Mouse (Mus musculus) lung, embryonic 15.5 days (tissue): Measurements from ENCODE around the gene Stk11. TPM values are rescaled to one million over a fixed set of nuclear protein-coding genes. Genes with fewer than 3 reads are reported as not detected.
"Not testable (repeated sequence)": the region's sequence is repeated elsewhere in the genome, so short reads cannot be mapped to it uniquely, and the experiment has no call there.

Experiments used
- ATAC-seq: fragments of 200-750 bp; cut with Nextera tagmentation; 2 replicates; pipeline ENCODE4 v1.8.0; 2017; ENCODE audit warnings: moderate number of reproducible peaks, borderline replicate concordance; ENCODE audit not compliant: low FRiP score, low TSS enrichment; ENCODE audit errors: extremely low read depth
- H3K27ac ChIP-seq: fragments of 300-500 bp; sonication (generic); 2 replicates; pipeline ENCODE4 v1.5.1; 2015; ENCODE audit warnings: moderate library complexity, mild to moderate bottlenecking, inconsistent platforms
- H3K27me3 ChIP-seq: fragments of 300-500 bp; sonication (generic); 2 replicates; pipeline ENCODE4 v1.6.1; 2015; ENCODE audit warnings: inconsistent platforms
- H3K36me3 ChIP-seq: fragments of 300-500 bp; sonication (generic); 2 replicates; pipeline ENCODE4 v1.6.1; 2015; ENCODE audit warnings: inconsistent platforms
- H3K4me1 ChIP-seq: fragments of 300-500 bp; sonication (generic); 2 replicates; pipeline ENCODE4 v1.6.1; 2015; ENCODE audit warnings: inconsistent platforms
- H3K4me2 ChIP-seq: fragments of 300-500 bp; sonication (generic); 2 replicates; pipeline ENCODE4 v1.6.1; 2015; ENCODE audit warnings: inconsistent platforms, mild to moderate bottlenecking, moderate library complexity
- H3K4me3 ChIP-seq: fragments of 300-500 bp; sonication (generic); 2 replicates; pipeline ENCODE4 v1.5.1; 2015; ENCODE audit warnings: mild to moderate bottlenecking, inconsistent platforms
- H3K9ac ChIP-seq: fragments of 300-500 bp; sonication (generic); 2 replicates; pipeline ENCODE4 v1.6.1; 2015; ENCODE audit warnings: inconsistent platforms
- H3K9me3 ChIP-seq: fragments of 300-500 bp; sonication (generic); 2 replicates; pipeline ENCODE4 v1.6.1; 2016; ENCODE audit warnings: inconsistent platforms
- WGBS: fragments of 180-500 bp; shearing (Covaris S2); methylation state at CpG from one replicate; pipeline ENCODE4 v1.1.7; 2015; 5-methylcytosine and 5-hydroxymethylcytosine counted together
- polyA plus RNA-seq: library from polyadenylated mRNA; unstranded; fragments of >200 nt; fragmentation: Nextera tagmentation; extraction: Ambion mirVana; gene quantifications from 2 replicates; pipeline ENCODE4 v1.2.1, GENCODE M21; 2015

The Stk11 gene
- polyA plus RNA-seq, 1 experiment from 2014 or later: 18.6 TPM

DNA sequence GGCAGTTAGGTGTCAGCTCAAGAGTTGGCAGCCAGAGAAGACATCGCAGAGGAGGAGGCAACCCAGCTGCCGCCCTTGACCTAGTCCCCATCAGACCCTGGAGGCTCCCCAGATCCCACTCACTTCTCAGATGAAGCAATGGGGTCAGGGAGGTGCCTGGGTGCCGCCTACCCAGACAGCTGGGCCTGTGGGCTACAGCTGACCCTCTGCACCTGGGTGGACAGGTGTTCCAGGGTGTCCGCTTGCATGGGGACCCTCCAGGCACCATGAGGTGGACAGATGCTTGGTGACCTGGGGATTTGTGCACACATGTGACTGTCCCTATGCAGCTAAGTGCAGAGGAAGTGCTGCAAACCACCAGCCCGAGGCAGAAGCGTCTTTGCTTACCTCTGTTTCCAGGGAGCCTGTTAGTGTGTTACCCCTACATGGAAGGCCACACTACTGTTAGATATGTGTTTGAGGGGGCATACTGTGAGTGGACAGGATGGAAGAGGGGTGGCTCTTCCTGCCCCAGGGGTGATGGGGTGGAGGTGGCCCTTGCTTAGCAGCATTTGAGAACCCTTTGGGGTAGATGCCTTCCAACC, 47.2 kb downstream of the Stk11 start:
- H3K4me3 ChIP-seq: no peak overlapping the region
- H3K4me1 ChIP-seq: peaks cover 85% of the 10 kb centered on the region
- no peaks in the 10 kb centered on the region for H3K36me3 ChIP-seq
- H3K27me3 ChIP-seq: no peaks in the 10 kb centered on the region
- H3K27ac ChIP-seq: peak overlapping the region; percentile 99
- no peak overlapping the region for H3K9ac ChIP-seq
- no peaks in the 10 kb centered on the region for H3K9me3 ChIP-seq
- no peak for ATAC-seq
- no peak overlapping the region for H3K4me2 ChIP-seq
- 72% methylated on average over 6 of the region's 6 CpGs for WGBS

DNA sequence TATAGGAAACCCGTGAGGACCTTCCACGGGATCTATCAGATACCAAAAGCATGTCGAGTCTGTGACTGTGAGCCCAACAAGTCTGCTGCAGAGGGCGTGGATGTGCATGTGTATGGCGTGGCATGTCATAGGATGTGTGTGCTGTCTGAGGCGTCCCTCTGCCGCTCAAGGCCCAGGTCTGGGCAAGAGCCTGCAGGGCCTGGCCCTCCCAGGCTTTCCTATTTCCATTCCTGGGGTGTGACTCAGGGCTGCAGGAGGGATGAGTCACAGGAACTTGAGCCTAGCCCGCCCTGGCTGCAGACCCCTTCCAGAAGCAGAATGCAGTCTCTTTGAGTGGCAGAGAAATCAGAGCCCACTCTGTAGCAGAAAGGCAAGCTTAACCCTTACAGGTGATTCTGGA, 48.1 kb downstream of the Stk11 start:
- Histone ChIP-seq H3K9me3 (no peaks in the 10 kb centered on the region), H3K9ac (no peak overlapping the region; the same call in 1 of the 2 replicates), H3K4me3 (no peak overlapping the region), H3K36me3 (no peaks in the 10 kb centered on the region), H3K4me2 (peak overlapping the region; percentile 92; the same call in 1 of the 2 replicates), H3K27me3 (no peaks in the 10 kb centered on the region), H3K27ac (no peak overlapping the region), H3K4me1 (peaks cover 79% of the 10 kb centered on the region)
- ATAC-seq: no peak
- 68% methylated on average over 8 of the region's 8 CpGs for WGBS

DNA sequence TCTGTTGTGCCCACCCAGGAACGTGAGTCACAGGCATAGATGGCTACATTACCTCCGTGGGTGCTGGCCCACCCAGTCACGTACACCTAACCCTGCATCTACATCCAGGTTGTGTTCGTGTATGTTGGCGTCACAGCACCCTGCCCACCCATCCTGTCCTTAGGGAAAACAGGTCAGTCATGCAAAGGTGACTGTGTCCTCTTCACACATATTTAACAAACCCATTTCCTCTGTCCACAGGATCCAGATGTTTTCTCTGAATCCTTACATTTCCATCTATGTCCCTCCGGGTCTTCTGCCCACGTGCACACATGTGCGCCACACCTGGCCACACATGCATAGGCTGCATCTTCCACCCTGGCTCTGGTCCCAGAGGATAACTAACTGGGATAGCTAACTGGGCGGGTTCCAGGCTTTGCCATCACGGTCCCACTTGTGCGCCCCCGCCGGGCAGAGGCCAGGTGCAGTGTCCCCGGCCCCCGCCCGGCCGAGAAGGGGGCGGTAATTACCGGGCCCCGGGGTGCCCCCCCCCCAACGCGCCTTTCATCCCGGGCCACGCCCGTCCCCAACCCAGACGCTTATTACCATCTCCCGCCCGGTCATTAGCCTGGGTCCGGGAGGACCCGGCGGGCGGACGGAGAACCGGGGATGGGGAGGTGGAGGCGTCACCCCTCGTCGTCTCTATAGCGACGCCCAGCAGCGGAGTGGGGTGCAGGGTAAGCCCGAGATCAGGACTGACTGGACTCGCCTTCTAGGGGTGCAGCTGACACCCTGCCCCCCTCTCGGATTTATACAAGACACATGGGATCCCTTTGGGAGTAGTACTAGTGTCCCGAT, 48.8 kb downstream of the Stk11 start:
- peak overlapping the region; percentile 92 for H3K4me2 ChIP-seq
- H3K9ac ChIP-seq: peak overlapping the region; percentile 40
- WGBS: 8% methylated on average over 44 of the region's 44 CpGs
- H3K4me1 ChIP-seq: peaks cover 79% of the 10 kb centered on the region
- H3K4me3 ChIP-seq: peak overlapping the region; percentile 43
- H3K27me3 ChIP-seq: no peaks in the 10 kb centered on the region
- H3K9me3 ChIP-seq: no peaks in the 10 kb centered on the region
- ATAC-seq: no peak
- H3K36me3 ChIP-seq: no peaks in the 10 kb centered on the region
- peak overlapping the region; percentile 54; the same call in 1 of the 2 replicates for H3K27ac ChIP-seq

DNA sequence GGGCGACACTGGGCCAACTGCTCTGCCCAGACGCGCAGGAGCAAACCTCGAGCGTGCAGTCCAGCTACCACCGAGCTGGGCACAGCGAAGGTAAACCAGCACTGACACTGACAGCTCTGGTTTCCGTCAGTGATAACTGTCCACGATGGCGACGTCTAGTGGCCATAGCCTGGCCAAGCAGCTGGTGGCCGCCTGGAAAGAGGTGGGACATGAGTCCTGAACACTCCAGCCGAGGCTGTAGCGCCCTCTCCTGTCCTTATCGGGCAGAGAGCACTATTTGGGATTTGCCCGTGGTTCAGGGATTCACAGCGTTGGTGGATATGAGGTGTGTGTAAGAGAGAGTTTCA, 49.4 kb downstream of the Stk11 start:
- H3K27ac ChIP-seq: peak overlapping the region; percentile 54; the same call in 1 of the 2 replicates
- H3K4me3 ChIP-seq: peak overlapping the region; percentile 43
- peak overlapping the region; percentile 92 for H3K4me2 ChIP-seq
- peaks cover 82% of the 10 kb centered on the region for H3K4me1 ChIP-seq
- H3K9ac ChIP-seq: peak overlapping the region; percentile 40
- no peaks in the 10 kb centered on the region for H3K9me3 ChIP-seq
- ATAC-seq: peak; percentile 24
- H3K27me3 ChIP-seq: no peaks in the 10 kb centered on the region
- H3K36me3 ChIP-seq: peaks cover 4% of the 10 kb centered on the region
- WGBS: 0% methylated on average over 17 of the region's 17 CpGs

DNA sequence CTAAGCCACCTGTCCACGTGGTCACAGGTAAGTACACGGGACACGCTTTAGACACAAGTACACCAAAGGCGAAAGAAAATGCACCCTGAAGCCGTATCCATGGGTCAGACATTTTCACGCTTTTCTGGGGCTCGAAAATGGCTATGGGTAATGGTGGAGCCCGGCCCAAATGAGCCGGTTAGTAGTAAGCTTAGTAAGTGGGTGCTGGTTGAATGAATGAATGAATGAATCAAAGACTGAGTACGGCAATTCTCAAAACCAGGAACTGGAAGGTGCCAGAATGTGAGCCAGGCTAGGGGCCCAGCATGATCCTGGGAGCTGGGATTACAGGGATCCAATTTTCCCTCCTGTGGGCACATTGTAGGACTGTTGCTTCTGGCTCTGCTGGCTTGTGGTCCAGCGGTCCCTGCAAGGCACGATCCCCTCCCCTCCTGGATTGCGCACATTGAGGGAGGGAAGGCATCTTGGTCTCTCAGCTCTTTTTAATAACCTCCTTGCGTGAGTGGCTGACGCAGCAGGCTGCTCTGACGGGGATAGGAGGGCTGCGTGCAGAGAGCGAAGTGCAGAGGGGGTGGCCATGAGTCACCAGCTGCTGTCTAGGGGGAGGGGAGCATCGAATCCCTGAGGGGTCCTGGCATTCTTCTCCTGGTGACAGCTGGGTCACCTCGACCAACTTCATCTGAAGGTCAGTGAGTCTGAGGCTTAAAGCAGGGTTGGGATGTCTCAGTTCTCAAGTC, 50.0 kb downstream of the Stk11 start, which contains the start of gene Cirbp:
Gene Cirbp (plus strand): TSS at position 594 of the 737 bp plus-strand sequence.
- Histone ChIP-seq H3K9ac (peak within 1 kb of the TSS; percentile 40), H3K4me2 (peak within 1 kb of the TSS; percentile 92), H3K27ac (peak within 1 kb of the TSS; percentile 100), H3K27me3 (no peaks in the 10 kb centered on the region), H3K9me3 (no peaks in the 10 kb centered on the region), H3K4me1 (peaks cover 77% of the 10 kb centered on the region), H3K36me3 (peaks cover 10% of the 10 kb centered on the region), H3K4me3 (peak within 1 kb of the TSS; percentile 43)
- ATAC-seq: no peak
- WGBS: 22% methylated on average over 20 of the region's 20 CpGs

DNA sequence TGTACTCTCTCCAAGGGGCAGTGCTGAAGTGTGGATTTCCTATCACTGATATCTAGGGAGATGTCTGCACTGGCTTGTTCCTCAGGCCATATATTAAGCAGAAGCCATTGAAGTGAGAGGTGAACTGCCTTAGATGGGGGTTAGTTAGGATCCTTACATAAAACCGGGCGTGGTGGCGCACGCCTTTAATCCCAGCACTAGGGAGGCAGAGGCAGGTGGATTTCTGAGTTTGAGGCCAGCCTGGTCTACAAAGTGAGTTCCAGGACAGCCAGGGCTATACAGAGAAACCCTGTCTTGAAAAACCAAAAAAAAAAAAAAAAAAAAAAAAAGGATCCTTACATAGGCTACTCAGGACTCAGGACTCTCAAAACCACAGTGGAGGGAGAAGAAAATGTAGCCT, 50.5 kb downstream of the Stk11 start:
- peak overlapping the region; percentile 8; the same call in 1 of the 2 replicates for H3K9ac ChIP-seq
- H3K9me3 ChIP-seq, ATAC-seq, H3K4me3 ChIP-seq, H3K27me3 ChIP-seq: not testable (repeated sequence)
- 85% methylated on average over 4 of the region's 4 CpGs for WGBS
- peaks cover 15% of the 10 kb centered on the region for H3K36me3 ChIP-seq
- H3K27ac ChIP-seq: peak overlapping the region; percentile 18
- peaks cover 71% of the 10 kb centered on the region for H3K4me1 ChIP-seq
- H3K4me2 ChIP-seq: peak overlapping the region; percentile 92; the same call in 1 of the 2 replicates

DNA sequence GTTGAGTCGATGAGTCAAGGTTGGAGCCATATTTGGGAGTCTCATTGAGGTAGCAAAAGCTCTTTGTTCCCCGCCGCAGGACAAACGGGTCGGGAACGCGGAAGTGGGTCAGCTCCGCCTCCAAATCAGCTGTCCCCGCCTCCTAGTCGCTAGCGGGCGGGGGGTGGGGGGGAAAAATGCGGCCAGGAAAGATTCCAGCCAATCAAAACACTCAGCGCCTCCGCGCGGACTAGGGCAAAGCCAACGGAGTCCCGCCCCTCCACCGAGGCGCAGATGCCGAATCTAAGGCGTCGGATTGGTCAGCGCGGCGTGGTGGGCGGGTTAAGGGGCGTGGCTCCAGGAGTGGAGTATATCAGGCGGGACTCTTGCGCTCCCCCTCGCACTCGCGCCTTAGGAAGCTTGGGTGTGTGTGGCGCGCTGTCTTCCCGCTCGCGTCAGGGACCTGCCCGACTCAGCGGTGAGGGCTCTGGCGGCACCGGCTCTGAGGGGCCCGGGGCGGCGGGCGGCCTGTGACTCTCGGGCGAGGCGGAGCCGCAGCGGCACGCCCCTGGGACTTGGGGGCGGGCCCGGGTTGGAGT, 51.9 kb downstream of the Stk11 start:
- Histone ChIP-seq H3K9ac (peak overlapping the region; percentile 99), H3K27me3 (no peaks in the 10 kb centered on the region), H3K4me3 (peak overlapping the region; percentile 84), H3K36me3 (peaks cover 26% of the 10 kb centered on the region), H3K9me3 (no peaks in the 10 kb centered on the region), H3K27ac (peak overlapping the region; percentile 100), H3K4me2 (peak overlapping the region; percentile 62), H3K4me1 (peaks cover 68% of the 10 kb centered on the region)
- under 1% methylated on average over 42 of the region's 55 CpGs for WGBS
- ATAC-seq: peak; percentile 92

DNA sequence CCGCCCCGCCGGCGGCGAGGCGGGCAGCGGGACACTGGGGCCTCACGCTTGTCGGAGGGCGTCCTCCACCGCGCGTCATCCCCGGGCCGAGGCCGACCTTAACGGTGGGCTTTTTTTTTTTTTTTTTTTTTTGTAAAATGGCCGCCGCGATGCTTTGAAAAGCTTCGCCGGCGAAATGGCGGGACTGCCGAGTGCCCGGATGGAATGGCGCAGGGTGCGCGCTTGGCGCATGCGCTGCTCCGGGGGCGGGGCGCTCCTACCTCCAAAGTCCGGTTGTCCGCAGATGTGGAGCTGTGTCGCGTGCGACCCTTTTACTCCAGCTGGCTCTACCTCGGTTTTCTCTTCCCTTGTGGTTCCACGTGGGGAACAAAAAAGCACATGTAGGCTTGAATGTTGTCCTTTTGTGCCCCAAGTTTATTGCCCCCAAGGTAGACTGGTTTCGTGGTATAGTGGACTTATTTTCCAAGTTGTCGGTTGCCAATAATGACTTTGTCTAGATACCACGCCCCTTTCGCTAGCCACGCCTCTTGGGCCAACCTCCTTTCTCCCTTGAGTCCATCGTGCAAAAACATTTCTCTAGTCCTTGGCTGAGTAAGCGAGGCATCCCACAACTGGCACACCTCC, 52.5 kb downstream of the Stk11 start:
- WGBS: under 1% methylated on average over 47 of the region's 48 CpGs
- peaks cover 26% of the 10 kb centered on the region for H3K36me3 ChIP-seq
- peak; percentile 44 for ATAC-seq
- H3K4me3 ChIP-seq: peak overlapping the region; percentile 84
- H3K4me1 ChIP-seq: peaks cover 64% of the 10 kb centered on the region
- H3K9me3 ChIP-seq: no peaks in the 10 kb centered on the region
- peak overlapping the region; percentile 62 for H3K4me2 ChIP-seq
- H3K9ac ChIP-seq: peak overlapping the region; percentile 99
- peak overlapping the region; percentile 100 for H3K27ac ChIP-seq
- H3K27me3 ChIP-seq: no peaks in the 10 kb centered on the region

DNA sequence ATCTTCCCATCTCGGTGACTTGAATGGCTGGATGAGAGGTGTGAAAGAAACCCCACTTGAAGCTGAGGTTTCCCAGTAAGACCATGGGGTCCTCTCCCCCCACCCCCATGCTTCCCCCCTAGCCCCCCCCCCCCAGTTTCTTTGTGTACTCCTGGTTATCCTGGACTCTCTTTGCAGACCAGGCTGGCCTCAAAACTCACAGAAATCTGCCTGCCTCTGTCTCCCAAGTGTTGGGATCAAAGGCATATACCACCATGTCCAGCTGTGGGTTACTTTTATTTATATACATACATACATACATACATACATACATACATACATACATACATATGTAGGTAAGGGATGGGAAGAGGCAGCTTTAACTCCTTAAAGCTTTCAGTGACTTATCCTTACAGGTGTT, 53.5 kb downstream of the Stk11 start:
- peak overlapping the region; percentile 99 for H3K9ac ChIP-seq
- 36% methylated on average over 1 of the region's 1 CpGs for WGBS
- H3K9me3 ChIP-seq: no peaks in the 10 kb centered on the region
- H3K27ac ChIP-seq: 0 out of 2 replicates have a peak overlapping the region, but pooled peaks have one; percentile 100
- H3K4me3 ChIP-seq: peak overlapping the region; percentile 84
- no peak for ATAC-seq
- peaks cover 60% of the 10 kb centered on the region for H3K4me1 ChIP-seq
- H3K27me3 ChIP-seq: no peaks in the 10 kb centered on the region
- H3K4me2 ChIP-seq: peak overlapping the region; percentile 62
- H3K36me3 ChIP-seq: peaks cover 26% of the 10 kb centered on the region

DNA sequence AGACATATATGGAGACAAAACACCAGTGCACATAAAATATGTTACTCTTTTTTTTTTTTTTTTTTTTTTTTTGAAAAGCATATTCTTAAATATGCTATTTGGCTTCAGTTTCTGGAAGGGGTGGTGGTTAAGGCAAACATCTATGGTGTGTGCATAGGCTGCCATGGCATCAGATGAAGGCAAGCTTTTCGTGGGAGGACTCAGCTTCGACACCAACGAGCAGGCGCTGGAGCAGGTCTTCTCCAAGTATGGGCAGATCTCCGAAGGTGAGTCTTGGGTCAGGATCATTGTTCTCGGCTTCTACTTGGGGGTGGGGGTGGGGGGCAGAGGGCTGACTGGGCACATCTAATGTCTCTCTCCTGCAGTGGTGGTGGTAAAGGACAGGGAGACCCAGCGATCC, 54.0 kb downstream of the Stk11 start:
- H3K27me3 ChIP-seq: no peaks in the 10 kb centered on the region
- H3K4me2 ChIP-seq: peak overlapping the region; percentile 62; the same call in 1 of the 2 replicates
- H3K9ac ChIP-seq: no peak overlapping the region
- WGBS: 87% methylated on average over 7 of the region's 7 CpGs
- H3K36me3 ChIP-seq: peaks cover 26% of the 10 kb centered on the region
- no peak overlapping the region for H3K27ac ChIP-seq
- no peak for ATAC-seq
- H3K9me3 ChIP-seq: no peaks in the 10 kb centered on the region
- H3K4me3 ChIP-seq: no peak overlapping the region
- H3K4me1 ChIP-seq: peaks cover 54% of the 10 kb centered on the region

DNA sequence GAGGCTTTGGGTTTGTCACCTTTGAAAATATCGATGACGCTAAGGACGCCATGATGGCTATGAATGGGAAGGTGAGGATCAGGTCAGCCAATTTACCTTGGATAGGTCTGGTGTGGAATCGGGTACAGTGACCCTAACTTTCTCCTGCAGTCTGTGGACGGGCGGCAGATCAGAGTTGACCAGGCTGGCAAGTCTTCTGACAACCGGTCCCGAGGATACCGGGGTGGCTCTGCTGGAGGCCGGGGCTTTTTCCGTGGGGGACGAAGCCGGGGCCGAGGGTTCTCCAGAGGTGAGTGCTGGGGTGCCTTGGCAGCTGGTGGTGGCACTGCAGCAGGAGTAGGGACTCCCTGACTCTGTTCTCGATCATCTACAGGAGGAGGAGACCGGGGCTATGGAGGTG, 54.4 kb downstream of the Stk11 start:
- H3K4me3 ChIP-seq: no peak overlapping the region
- peaks cover 52% of the 10 kb centered on the region for H3K4me1 ChIP-seq
- H3K9ac ChIP-seq: no peak overlapping the region
- H3K27ac ChIP-seq: no peak overlapping the region
- no peak overlapping the region for H3K4me2 ChIP-seq
- no peaks in the 10 kb centered on the region for H3K9me3 ChIP-seq
- ATAC-seq: no peak
- H3K36me3 ChIP-seq: peaks cover 26% of the 10 kb centered on the region
- WGBS: 94% methylated on average over 16 of the region's 16 CpGs
- no peaks in the 10 kb centered on the region for H3K27me3 ChIP-seq
